8 mouse cellular contexts compared by ENCODE assay signal in genomic region chr11:81588630-81589029, GRCm38 (mm10).
DNase-seq lines count a peak whose midpoint lies in the region; ATAC-seq and TF ChIP-seq lines count a peak whose summit lies in the region.

No protein-coding gene starts in this region.

- no peak for ATAC-seq in liver, embryonic 14.5 days (ENCODE audit: insufficient read depth)
- no peak for ATAC-seq in inflammation-experienced regulatory T-cells, adult 6 months

- no peaks in the 10 kb centered on the region for H3K9me3 ChIP-seq in liver, embryonic 14.5 days (ENCODE audit: control insufficient read depth, low read length)

- no peaks in the 10 kb centered on the region for H3K36me3 ChIP-seq in liver, embryonic 14.5 days (replicated peaks; ENCODE audit: control insufficient read depth, insufficient read depth, low read depth)

- no peak for TF ChIP-seq EP300 in liver, embryonic 14.5 days (IDR thresholded peaks at IDR 0.05; ENCODE audit: low read depth)

- H3K9ac ChIP-seq in liver, embryonic 14.5 days (replicated peaks), result no peak overlapping the region

- no peak overlapping the region for H3K27ac ChIP-seq in liver, embryonic 14.5 days

- peak; percentile 79 for TF ChIP-seq CTCF in liver, embryonic 14.5 days (IDR thresholded peaks at IDR 0.05; ENCODE audit: low read depth)

- no peaks in the 10 kb centered on the region for H3K27me3 ChIP-seq in liver, embryonic 14.5 days (ENCODE audit: control insufficient read depth, insufficient read depth, low read length)

- no peak overlapping the region for H3K4me2 ChIP-seq in liver, embryonic 14.5 days (ENCODE audit: low read depth)

- WGBS in liver, embryonic 14.5 days (ENCODE audit: insufficient replicate concordance), result 12% methylated on average over 10 of the region's 10 CpGs

- no peaks in the 10 kb centered on the region for H3K4me1 ChIP-seq in liver, embryonic 14.5 days (replicated peaks; ENCODE audit: control insufficient read depth in 2 of 2, insufficient read depth in 2 of 2, low read length in 1 of 2)

- H3K4me3 ChIP-seq in liver, embryonic 14.5 days (ENCODE audit: insufficient read depth in 1 of 2, low read depth in 2 of 2, low read length in 2 of 2), result no peak overlapping the region

- peak; percentile 46 to 48 for DNase-seq in B cell, adult 2 months
- peak; percentile 58 to 86 for DNase-seq in adrenal gland, adult (ENCODE audit: inconsistent age in 2 of 2, low spot score in 1 of 2)
- DNase-seq in embryo, embryonic 10 days (ENCODE audit: low spot score), result peak; percentile 73
- peak; percentile 26 to 59 for DNase-seq in gastrocnemius, postnatal 4 days (ENCODE audit: low spot score in 2 of 2)
- DNase-seq in kidney, postnatal 14 days, result peak; percentile 62
- no peak for DNase-seq in liver, embryonic 14.5 days (ENCODE audit: low read depth in 3 of 3, low spot score in 3 of 3)
- peak; percentile 80 for DNase-seq in retina, embryonic 14.5 days (ENCODE audit: low spot score)

Comparison
In these comparisons a context has a peak if more than half of its experiments do, and no peak if none do; other contexts are left out.
1. DNase-seq: peak in B cell, adult 2 months (2 of 2), adrenal gland, adult (2 of 2), embryo, embryonic 10 days (single experiment), gastrocnemius, postnatal 4 days (2 of 2), kidney, postnatal 14 days (single experiment) and retina, embryonic 14.5 days (single experiment); none in liver, embryonic 14.5 days (0 of 3).